ENCODE assay signal across 25 mouse cellular contexts in the genomic region with DNA sequence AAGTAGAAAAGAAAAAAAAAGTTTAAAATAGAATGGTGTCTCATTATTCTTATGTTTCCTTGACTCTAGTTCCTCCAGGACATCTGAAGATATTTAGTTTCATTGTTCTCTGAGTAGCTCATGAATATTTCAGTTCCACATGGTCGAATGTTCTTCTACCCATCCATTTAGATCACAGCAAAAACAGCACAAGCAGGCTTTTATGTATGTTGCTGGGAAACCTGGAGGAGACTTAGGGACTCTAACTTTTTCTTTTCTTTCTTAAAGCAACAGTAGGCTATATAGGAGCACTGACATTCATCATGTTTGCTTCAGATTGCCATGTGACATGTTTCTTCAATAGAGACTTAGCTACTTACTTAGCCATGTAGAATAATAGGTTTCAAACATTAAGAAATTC.
DNase-seq lines count a peak whose midpoint lies in the region; ATAC-seq lines count a peak whose summit lies in the region.
"Had no signal": no experiment of that assay in that cellular context is flagged by ENCODE, and none has a peak within 500 bp of the region (broad histone marks: within the 10 kb centered on the region; RNA-seq: fewer than 3 reads in every experiment).

No protein-coding gene starts in this region.

- no peak overlapping the region for H3K4me3 ChIP-seq in midbrain, embryonic 11.5 days (ENCODE audit: low read depth, low read length)
- no peak overlapping the region for H3K4me3 ChIP-seq in midbrain, embryonic 10.5 days
- H3K4me3 ChIP-seq: embryonic facial prominence, embryonic 12.5 days; forebrain, embryonic 13.5 days; heart, adult 2 months; heart, embryonic 15.5 days had no signal

- peak; percentile 62; the same call in 1 of the 2 replicates for ATAC-seq in frontal cortex, adult (ENCODE audit: low TSS enrichment)
- peak; percentile 82 for ATAC-seq in midbrain, embryonic 11.5 days (ENCODE audit: low FRiP score)
- ATAC-seq: CD4-positive, CD25-positive, alpha-beta regulatory T cell, adult 4 months; forebrain, embryonic 13.5 days; inflammation-experienced regulatory T-cells, adult 6 months; intestine, postnatal 0 days had no signal

- H3K27ac ChIP-seq in midbrain, embryonic 11.5 days (ENCODE audit: low read depth, low read length): no peak overlapping the region
- no peak overlapping the region for H3K27ac ChIP-seq in midbrain, embryonic 10.5 days (replicated peaks)
- H3K27ac ChIP-seq: embryonic facial prominence, embryonic 12.5 days; forebrain, embryonic 13.5 days; heart, adult 2 months; heart, embryonic 15.5 days had no signal

- H3K4me1 ChIP-seq in midbrain, embryonic 11.5 days (ENCODE audit: control insufficient read depth, insufficient read depth, low read length): no peaks in the 10 kb centered on the region
- H3K4me1 ChIP-seq in midbrain, embryonic 10.5 days: no peaks in the 10 kb centered on the region
- H3K4me1 ChIP-seq: embryonic facial prominence, embryonic 12.5 days; forebrain, embryonic 13.5 days; heart, embryonic 15.5 days had no signal

- H3K9me3 ChIP-seq in midbrain, embryonic 11.5 days (ENCODE audit: control insufficient read depth, low read length): no peaks in the 10 kb centered on the region
- H3K9me3 ChIP-seq in midbrain, embryonic 10.5 days (replicated peaks): no peaks in the 10 kb centered on the region
- H3K9me3 ChIP-seq: embryonic facial prominence, embryonic 12.5 days; forebrain, embryonic 13.5 days; heart, embryonic 15.5 days had no signal

- DNase-seq in embryo, embryonic 10.5 days (ENCODE audit: low spot score): peak; percentile 4
- no peak for DNase-seq in embryo, embryonic 10 days (ENCODE audit: low spot score)
- no peak for DNase-seq in frontal cortex, postnatal 36 days (ENCODE audit: low spot score in 2 of 2)
- no peak for DNase-seq in midbrain, embryonic 11.5 days (ENCODE audit: low spot score, missing footprints)
- DNase-seq in midbrain, embryonic 10.5 days (ENCODE audit: low spot score): no peak
- DNase-seq in retina, postnatal 1 day: peak; percentile 9
- no peak for DNase-seq in retina, embryonic 14.5 days (ENCODE audit: low spot score)
- DNase-seq: adrenal gland, adult 8-10 months; adrenal gland, postnatal 36 days; B cell, adult 2 months; cerebellum, adult 11 months; cerebellum, adult 8-10 months; cerebellum, postnatal 14 days; gastrocnemius, postnatal 10 days; heart, adult 2 months; heart, postnatal 14 days had no signal

- H3K36me3 ChIP-seq in midbrain, embryonic 11.5 days (ENCODE audit: control insufficient read depth, insufficient read depth, low read length): no peaks in the 10 kb centered on the region
- H3K36me3 ChIP-seq in midbrain, embryonic 10.5 days: no peaks in the 10 kb centered on the region
- H3K36me3 ChIP-seq: embryonic facial prominence, embryonic 12.5 days; G1E; heart, embryonic 15.5 days had no signal

- H3K9ac ChIP-seq in midbrain, embryonic 11.5 days (ENCODE audit: low read length): no peak overlapping the region
- H3K9ac ChIP-seq: embryonic facial prominence, embryonic 12.5 days; forebrain, embryonic 13.5 days; heart, embryonic 15.5 days had no signal

- no peaks in the 10 kb centered on the region for H3K27me3 ChIP-seq in midbrain, embryonic 11.5 days (ENCODE audit: control insufficient read depth, insufficient read depth, low read length)
- no peaks in the 10 kb centered on the region for H3K27me3 ChIP-seq in midbrain, embryonic 10.5 days (ENCODE audit: low read depth, poor library complexity, severe bottlenecking)
- H3K27me3 ChIP-seq: embryonic facial prominence, embryonic 12.5 days; forebrain, embryonic 13.5 days; heart, embryonic 15.5 days had no signal

- WGBS in midbrain, embryonic 11.5 days: 14% methylated on average over 1 of the region's 1 CpGs
- WGBS in midbrain, embryonic 10.5 days: 38% methylated on average over 1 of the region's 1 CpGs

- no peak overlapping the region for H3K4me2 ChIP-seq in midbrain, embryonic 11.5 days
- H3K4me2 ChIP-seq: embryonic facial prominence, embryonic 12.5 days; forebrain, embryonic 13.5 days; heart, embryonic 11.5 days; heart, embryonic 15.5 days had no signal

Comparison
In these comparisons a context has a peak if more than half of its experiments do, and no peak if none do; other contexts are left out.
1. DNase-seq: peak in embryo, embryonic 10.5 days (single experiment) and retina, postnatal 1 day (single experiment); none in embryo, embryonic 10 days (single experiment), frontal cortex, postnatal 36 days (0 of 2), midbrain, embryonic 11.5 days (single experiment), midbrain, embryonic 10.5 days (single experiment) and retina, embryonic 14.5 days (single experiment).